ENCODE assay signal across 23 mouse cellular contexts in the genomic region with DNA sequence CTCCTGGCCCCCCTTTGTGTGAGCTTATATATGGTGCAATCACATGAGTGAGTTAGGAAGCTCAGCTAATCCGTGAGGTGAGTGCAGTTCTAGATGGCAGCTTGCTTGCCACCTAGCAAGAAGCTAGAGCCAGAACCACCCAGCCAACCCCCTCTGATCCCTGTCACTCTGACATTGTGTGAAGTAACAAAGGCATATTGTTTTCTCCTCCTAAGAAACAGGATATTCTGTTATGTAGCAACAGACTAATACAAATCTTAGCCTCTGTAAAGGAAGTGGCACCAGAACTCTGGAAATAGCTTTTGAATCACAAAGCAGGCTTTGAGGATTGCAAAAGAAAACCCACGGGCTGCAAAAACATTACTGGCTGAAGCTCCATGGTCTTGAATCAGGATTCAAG. TPM values are rescaled to one million over a fixed set of nuclear protein-coding genes. Genes with fewer than 3 reads are reported as not detected.
DNase-seq lines count a peak whose midpoint lies in the region; ATAC-seq and TF ChIP-seq lines count a peak whose summit lies in the region.
"Had no signal": no experiment of that assay in that cellular context is flagged by ENCODE, and none has a peak within 500 bp of the region (broad histone marks: within the 10 kb centered on the region; RNA-seq: fewer than 3 reads in every experiment).

No protein-coding gene starts in this region.

- H3K9me3 ChIP-seq in embryonic facial prominence, embryonic 13.5 days: no peaks in the 10 kb centered on the region
- H3K9me3 ChIP-seq in embryonic facial prominence, embryonic 10.5 days: no peaks in the 10 kb centered on the region
- H3K9me3 ChIP-seq in stomach, embryonic 16.5 days (replicated peaks; ENCODE audit: control insufficient read depth, low read length): no peaks in the 10 kb centered on the region
- no peaks in the 10 kb centered on the region for H3K9me3 ChIP-seq in stomach, postnatal 0 days (ENCODE audit: control insufficient read depth, low read length)
- H3K9me3 ChIP-seq in limb, embryonic 13.5 days: no peaks in the 10 kb centered on the region
- H3K9me3 ChIP-seq: embryonic facial prominence, embryonic 12.5 days; forebrain, embryonic 13.5 days; limb, embryonic 15.5 days; midbrain, embryonic 10.5 days; neural tube, embryonic 15.5 days had no signal

- H3K4me3 ChIP-seq in embryonic facial prominence, embryonic 13.5 days: no peak overlapping the region
- H3K4me3 ChIP-seq in embryonic facial prominence, embryonic 10.5 days: no peak overlapping the region
- no peak overlapping the region for H3K4me3 ChIP-seq in stomach, embryonic 16.5 days (replicated peaks; ENCODE audit: low read length)
- H3K4me3 ChIP-seq in stomach, postnatal 0 days (ENCODE audit: low read depth, low read length): no peak overlapping the region
- H3K4me3 ChIP-seq in limb, embryonic 13.5 days: no peak overlapping the region
- H3K4me3 ChIP-seq: embryonic facial prominence, embryonic 12.5 days; forebrain, embryonic 13.5 days; heart, adult 2 months; limb, embryonic 15.5 days; midbrain, embryonic 10.5 days; neural tube, embryonic 15.5 days had no signal

- H3K36me3 ChIP-seq in embryonic facial prominence, embryonic 13.5 days: peaks cover 15% of the 10 kb centered on the region
- peaks cover 28% of the 10 kb centered on the region for H3K36me3 ChIP-seq in embryonic facial prominence, embryonic 10.5 days (replicated peaks)
- peaks cover 4% of the 10 kb centered on the region; the same call in 1 of the 2 replicates for H3K36me3 ChIP-seq in stomach, embryonic 16.5 days (ENCODE audit: control insufficient read depth, insufficient read depth, low read length)
- peaks cover 6% of the 10 kb centered on the region; the same call in 1 of the 2 replicates for H3K36me3 ChIP-seq in stomach, postnatal 0 days (ENCODE audit: control insufficient read depth, insufficient read depth, low read length)
- H3K36me3 ChIP-seq in limb, embryonic 13.5 days: peaks cover 20% of the 10 kb centered on the region

- H3K27ac ChIP-seq in embryonic facial prominence, embryonic 13.5 days: peak overlapping the region; percentile 68
- H3K27ac ChIP-seq in embryonic facial prominence, embryonic 10.5 days (replicated peaks): no peak overlapping the region
- H3K27ac ChIP-seq in stomach, embryonic 16.5 days (ENCODE audit: low read length): peak overlapping the region; percentile 67
- no peak overlapping the region for H3K27ac ChIP-seq in stomach, postnatal 0 days (replicated peaks)
- H3K27ac ChIP-seq in limb, embryonic 13.5 days: peak overlapping the region; percentile 22; the same call in 1 of the 2 replicates
- H3K27ac ChIP-seq: embryonic facial prominence, embryonic 12.5 days; forebrain, embryonic 13.5 days; heart, adult 2 months; limb, embryonic 15.5 days; midbrain, embryonic 10.5 days; neural tube, embryonic 15.5 days had no signal

- TF ChIP-seq EP300 in stomach, postnatal 0 days (optimal IDR thresholded peaks at IDR 0.05): no peak

- ATAC-seq in embryonic facial prominence, embryonic 13.5 days (ENCODE audit: insufficient number of reproducible peaks, insufficient read depth, low FRiP score, low TSS enrichment, low read depth): no peak
- no peak for ATAC-seq in stomach, embryonic 16.5 days (ENCODE audit: insufficient read depth, low FRiP score)
- no peak for ATAC-seq in stomach, postnatal 0 days (ENCODE audit: low FRiP score, low TSS enrichment)
- no peak for ATAC-seq in limb, embryonic 13.5 days (ENCODE audit: low FRiP score, low read depth)
- ATAC-seq in monocyte, adult 5-6 weeks (replicated peaks; ENCODE audit: insufficient number of reproducible peaks, low FRiP score, low TSS enrichment, poor library complexity, severe bottlenecking): no peak
- ATAC-seq: forebrain, embryonic 13.5 days; hindbrain, embryonic 16.5 days; liver, postnatal 0 days; Patski had no signal

- peaks cover 37% of the 10 kb centered on the region for H3K4me1 ChIP-seq in embryonic facial prominence, embryonic 13.5 days
- H3K4me1 ChIP-seq in embryonic facial prominence, embryonic 10.5 days: peaks cover 29% of the 10 kb centered on the region
- H3K4me1 ChIP-seq in stomach, embryonic 16.5 days (ENCODE audit: control insufficient read depth, insufficient read depth, low read length): peaks cover 9% of the 10 kb centered on the region
- H3K4me1 ChIP-seq in stomach, postnatal 0 days (replicated peaks; ENCODE audit: control insufficient read depth, insufficient read depth): no peaks in the 10 kb centered on the region; the same call in 1 of the 2 replicates
- H3K4me1 ChIP-seq in limb, embryonic 13.5 days: peaks cover 17% of the 10 kb centered on the region

- no peak overlapping the region for H3K9ac ChIP-seq in embryonic facial prominence, embryonic 13.5 days
- H3K9ac ChIP-seq in stomach, embryonic 16.5 days (ENCODE audit: low read length): no peak overlapping the region
- no peak overlapping the region for H3K9ac ChIP-seq in stomach, postnatal 0 days (ENCODE audit: low read length)
- H3K9ac ChIP-seq in limb, embryonic 13.5 days: peak overlapping the region; percentile 50; the same call in 1 of the 2 replicates
- H3K9ac ChIP-seq: embryonic facial prominence, embryonic 12.5 days; forebrain, embryonic 13.5 days; limb, embryonic 15.5 days; liver, postnatal 0 days; neural tube, embryonic 15.5 days had no signal

- H3K27me3 ChIP-seq in embryonic facial prominence, embryonic 13.5 days: no peaks in the 10 kb centered on the region
- no peaks in the 10 kb centered on the region for H3K27me3 ChIP-seq in embryonic facial prominence, embryonic 10.5 days (replicated peaks; ENCODE audit: low read depth, poor library complexity, severe bottlenecking)
- no peaks in the 10 kb centered on the region for H3K27me3 ChIP-seq in stomach, embryonic 16.5 days (ENCODE audit: control insufficient read depth, insufficient read depth, low read length)
- H3K27me3 ChIP-seq in stomach, postnatal 0 days (ENCODE audit: control insufficient read depth, insufficient read depth, low read length): no peaks in the 10 kb centered on the region
- H3K27me3 ChIP-seq in limb, embryonic 13.5 days: no peaks in the 10 kb centered on the region
- H3K27me3 ChIP-seq: embryonic facial prominence, embryonic 12.5 days; forebrain, embryonic 13.5 days; limb, embryonic 15.5 days; neural tube, embryonic 15.5 days; Patski had no signal

- no peak overlapping the region for H3K4me2 ChIP-seq in embryonic facial prominence, embryonic 13.5 days
- H3K4me2 ChIP-seq in stomach, embryonic 16.5 days (ENCODE audit: low read depth, low read length): no peak overlapping the region
- no peak overlapping the region for H3K4me2 ChIP-seq in stomach, postnatal 0 days (replicated peaks; ENCODE audit: low read depth)
- H3K4me2 ChIP-seq in limb, embryonic 13.5 days (replicated peaks): no peak overlapping the region
- H3K4me2 ChIP-seq: embryonic facial prominence, embryonic 12.5 days; forebrain, embryonic 13.5 days; limb, embryonic 15.5 days; neural tube, embryonic 15.5 days had no signal

- TF ChIP-seq CTCF in stomach, postnatal 0 days (IDR thresholded peaks at IDR 0.05; ENCODE audit: low read depth): no peak

- 25% methylated on average over 2 of the region's 2 CpGs for WGBS in embryonic facial prominence, embryonic 13.5 days
- WGBS in embryonic facial prominence, embryonic 10.5 days: 40% methylated on average over 2 of the region's 2 CpGs
- 60% methylated on average over 2 of the region's 2 CpGs for WGBS in stomach, embryonic 16.5 days
- 52% methylated on average over 2 of the region's 2 CpGs for WGBS in stomach, postnatal 0 days
- 64% methylated on average over 2 of the region's 2 CpGs for WGBS in limb, embryonic 13.5 days

- no peak for DNase-seq in embryonic facial prominence, embryonic 10.5 days (ENCODE audit: low spot score)
- DNase-seq in stomach, postnatal 0 days (ENCODE audit: low spot score): no peak
- peak; percentile 79 for DNase-seq in fat pad, adult 2 months (ENCODE audit: extremely low read depth, low read depth, low spot score)
- DNase-seq in ovary, postnatal 10 days (ENCODE audit: low spot score): no peak
- DNase-seq: cerebellum, adult 11-12 months; cerebellum, postnatal 36 days; heart, adult 2 months; kidney, adult 9 months; liver, postnatal 0 days; thymus, adult 18-20 months had no signal

RNA-seq across cellular contexts. Expression of gene Farsb, which starts 4.3 kb away (rescaled TPM):
- 140 and 142 TPM in 2 replicates for polyA plus RNA-seq in embryonic facial prominence, embryonic 13.5 days (2015; fragmentation: Nextera tagmentation; extraction: Ambion mirVana)
- polyA plus RNA-seq in embryonic facial prominence, embryonic 10.5 days (2016; fragmentation: Nextera tagmentation; extraction: Ambion mirVana): 152 and 155 TPM in 2 replicates
- 144 and 147 TPM in 2 replicates for polyA plus RNA-seq in stomach, embryonic 16.5 days (2015; fragmentation: Nextera tagmentation; extraction: Ambion mirVana)
- polyA plus RNA-seq in stomach, postnatal 0 days (2015; fragmentation: Nextera tagmentation; extraction: Ambion mirVana): 77.8 and 81.5 TPM in 2 replicates
- polyA plus RNA-seq in limb, embryonic 13.5 days (2015; fragmentation: Nextera tagmentation; extraction: Ambion mirVana): 137 and 138 TPM in 2 replicates
- 16.5 to 27.7 TPM (median 20.3 TPM) in 3 replicates for total RNA-seq in monocyte, adult 5-6 weeks (2017)

RNA-seq across cellular contexts. Expression of gene Mogat1, which starts 26.4 kb away (rescaled TPM):
- polyA plus RNA-seq in embryonic facial prominence, embryonic 13.5 days (2015; fragmentation: Nextera tagmentation; extraction: Ambion mirVana): 0.44 and 0.65 TPM in 2 replicates
- polyA plus RNA-seq in embryonic facial prominence, embryonic 10.5 days (2016; fragmentation: Nextera tagmentation; extraction: Ambion mirVana): 0.45 and 0.91 TPM in 2 replicates
- polyA plus RNA-seq in stomach, embryonic 16.5 days (2015; fragmentation: Nextera tagmentation; extraction: Ambion mirVana): 0.47 and 0.49 TPM in 2 replicates
- polyA plus RNA-seq in stomach, postnatal 0 days (2015; fragmentation: Nextera tagmentation; extraction: Ambion mirVana): 2.7 and 2.8 TPM in 2 replicates
- polyA plus RNA-seq in limb, embryonic 13.5 days (2015; fragmentation: Nextera tagmentation; extraction: Ambion mirVana): 0.72 TPM in 1 of 2 replicates, not detected in the other
- not detected in 3 replicates for total RNA-seq in monocyte, adult 5-6 weeks (2017)
- total RNA-seq: gastrocnemius, adult 18-20 months; heart, adult 2 months had no signal
- polyA plus RNA-seq: liver, postnatal 0 days; Patski had no signal

RNA-seq across cellular contexts. Expression of gene BC035947, which starts 27.6 kb away (rescaled TPM):
- polyA plus RNA-seq in embryonic facial prominence, embryonic 13.5 days (2015; fragmentation: Nextera tagmentation; extraction: Ambion mirVana): 0.84 and 1.3 TPM in 2 replicates
- polyA plus RNA-seq in embryonic facial prominence, embryonic 10.5 days (2016; fragmentation: Nextera tagmentation; extraction: Ambion mirVana): 0.20 and 0.54 TPM in 2 replicates
- 0.23 TPM in 1 of 2 replicates, not detected in the other for polyA plus RNA-seq in stomach, embryonic 16.5 days (2015; fragmentation: Nextera tagmentation; extraction: Ambion mirVana)
- polyA plus RNA-seq in stomach, postnatal 0 days (2015; fragmentation: Nextera tagmentation; extraction: Ambion mirVana): 0.04 and 0.06 TPM in 2 replicates
- 0.38 and 0.47 TPM in 2 replicates for polyA plus RNA-seq in limb, embryonic 13.5 days (2015; fragmentation: Nextera tagmentation; extraction: Ambion mirVana)
- not detected in 3 replicates for total RNA-seq in monocyte, adult 5-6 weeks (2017)
- total RNA-seq: gastrocnemius, adult 18-20 months; heart, adult 2 months; heart, postnatal 10 days had no signal
- polyA plus RNA-seq: liver, postnatal 0 days; Patski had no signal

Comparison
In these comparisons a context has a peak if more than half of its experiments do, and no peak if none do; other contexts are left out.
1. H3K27ac ChIP-seq: peak in embryonic facial prominence, embryonic 13.5 days (single experiment), stomach, embryonic 16.5 days (single experiment) and limb, embryonic 13.5 days (single experiment); none in embryonic facial prominence, embryonic 10.5 days (single experiment) and stomach, postnatal 0 days (single experiment).